Mouse (Mus musculus): Measurements from ENCODE around the gene Zfp865. TPM values are rescaled to one million over a fixed set of nuclear protein-coding genes. Genes with fewer than 3 reads are reported as not detected.
"Not testable (repeated sequence)": the region's sequence is repeated elsewhere in the genome, so short reads cannot be mapped to it uniquely, and the experiment has no call there.

Gene Zfp865
- polyA plus RNA-seq, 1 experiment from 2014 or later, result 7.7 TPM

GRCm38 (mm10) chr7:5059421-5059820, 39.2 kb downstream of the Zfp865 start:
- Histone ChIP-seq H3K4me3 (no peak overlapping the region; the same call in 1 of the 2 replicates), H3K27me3 (ENCODE audit: low read depth, poor library complexity, severe bottlenecking) (peaks cover 48% of the 10 kb centered on the region), H3K27ac (no peak overlapping the region), H3K9me3 (replicated peaks) (no peaks in the 10 kb centered on the region; the same call in 1 of the 2 replicates), H3K36me3 (peaks cover 6% of the 10 kb centered on the region), H3K4me1 (peaks cover 35% of the 10 kb centered on the region)
- DNase-seq (ENCODE audit: low spot score), result no peak
- WGBS, result 91% methylated on average over 12 of the region's 12 CpGs

- peaks cover 12% of the 10 kb centered on the region for H3K36me3 ChIP-seq
- H3K27me3 ChIP-seq (ENCODE audit: low read depth, poor library complexity, severe bottlenecking), result peaks cover 39% of the 10 kb centered on the region
- DNase-seq (ENCODE audit: low spot score), result peak; percentile 83
- H3K27ac ChIP-seq, result peak overlapping the region; percentile 97
- H3K9me3 ChIP-seq (replicated peaks), result no peaks in the 10 kb centered on the region; the same call in 1 of the 2 replicates
- WGBS, result 3% methylated on average over 27 of the region's 27 CpGs
- peak overlapping the region; percentile 65 for H3K4me3 ChIP-seq
- peaks cover 37% of the 10 kb centered on the region for H3K4me1 ChIP-seq
Measured at GRCm38 (mm10) chr7:5060239-5060731, 40.1 kb downstream of the Zfp865 start.

GRCm38 (mm10) chr7:5060944-5061773, 41.0 kb downstream of the Zfp865 start:
- Histone ChIP-seq H3K36me3 (peaks cover 21% of the 10 kb centered on the region), H3K27me3 (ENCODE audit: low read depth, poor library complexity, severe bottlenecking) (peaks cover 30% of the 10 kb centered on the region), H3K9me3 (replicated peaks) (no peaks in the 10 kb centered on the region; the same call in 1 of the 2 replicates), H3K4me1 (peaks cover 44% of the 10 kb centered on the region), H3K4me3 (peak overlapping the region; percentile 65), H3K27ac (peak overlapping the region; percentile 97)
- DNase-seq (ENCODE audit: low spot score), result peak; percentile 93
- WGBS, result under 1% methylated on average over 60 of the region's 60 CpGs

GRCm38 (mm10) chr7:5061774-5062359, 41.7 kb downstream of the Zfp865 start, which contains the start of gene U2af2:
U2af2 (plus strand) TSS chr7:5062143.
- peaks cover 23% of the 10 kb centered on the region for H3K27me3 ChIP-seq (ENCODE audit: low read depth, poor library complexity, severe bottlenecking)
- H3K9me3 ChIP-seq (replicated peaks), result no peaks in the 10 kb centered on the region; the same call in 1 of the 2 replicates
- H3K36me3 ChIP-seq, result peaks cover 28% of the 10 kb centered on the region
- peak within 1 kb of the TSS; percentile 65 for H3K4me3 ChIP-seq
- DNase-seq (ENCODE audit: low spot score), result peak; percentile 98
- H3K27ac ChIP-seq, result peak within 1 kb of the TSS; percentile 97
- peaks cover 39% of the 10 kb centered on the region for H3K4me1 ChIP-seq
- under 1% methylated on average over 63 of the region's 65 CpGs for WGBS

GRCm38 (mm10) chr7:5062360-5063001, 42.3 kb downstream of the Zfp865 start:
- H3K9me3 ChIP-seq (replicated peaks), result no peaks in the 10 kb centered on the region
- H3K4me3 ChIP-seq, result peak overlapping the region; percentile 65
- under 1% methylated on average over 49 of the region's 51 CpGs for WGBS
- peaks cover 34% of the 10 kb centered on the region for H3K36me3 ChIP-seq
- peak; percentile 86 for DNase-seq (ENCODE audit: low spot score)
- H3K27ac ChIP-seq, result peak overlapping the region; percentile 97
- peaks cover 33% of the 10 kb centered on the region for H3K4me1 ChIP-seq
- peaks cover 17% of the 10 kb centered on the region for H3K27me3 ChIP-seq (ENCODE audit: low read depth, poor library complexity, severe bottlenecking)

- WGBS, result 95% methylated on average over 6 of the region's 6 CpGs
Measured at GRCm38 (mm10) chr7:5064886-5065285, 44.7 kb downstream of the Zfp865 start.

GRCm38 (mm10) chr7:5073586-5073985, 53.4 kb downstream of the Zfp865 start:
- no peak for DNase-seq (ENCODE audit: low spot score)
- H3K36me3 ChIP-seq, result peaks cover 98% of the 10 kb centered on the region
- no peaks in the 10 kb centered on the region for H3K4me1 ChIP-seq
- H3K4me3 ChIP-seq, result no peak overlapping the region
- WGBS, result 89% methylated on average over 1 of the region's 1 CpGs
- H3K9me3 ChIP-seq (replicated peaks), result no peaks in the 10 kb centered on the region
- H3K27me3 ChIP-seq (ENCODE audit: low read depth, poor library complexity, severe bottlenecking), result no peaks in the 10 kb centered on the region
- no peak overlapping the region for H3K27ac ChIP-seq

More at GRCm38 (mm10) chr7:5064886-5065285, 44.7 kb downstream of the Zfp865 start:
- H3K4me1 ChIP-seq, result peaks cover 30% of the 10 kb centered on the region
- no peak for DNase-seq (ENCODE audit: low spot score)
- H3K36me3 ChIP-seq, result peaks cover 58% of the 10 kb centered on the region
- no peak overlapping the region for H3K27ac ChIP-seq
- no peaks in the 10 kb centered on the region for H3K27me3 ChIP-seq (ENCODE audit: low read depth, poor library complexity, severe bottlenecking)
- H3K4me3 ChIP-seq, result 0 out of 2 replicates have a peak overlapping the region, but pooled peaks have one; percentile 65
- H3K9me3 ChIP-seq (replicated peaks), result no peaks in the 10 kb centered on the region

- Histone ChIP-seq H3K27me3 (ENCODE audit: low read depth, poor library complexity, severe bottlenecking) (no peaks in the 10 kb centered on the region), H3K9me3 (replicated peaks) (no peaks in the 10 kb centered on the region), H3K36me3 (peaks cover 95% of the 10 kb centered on the region), H3K4me1 (peaks cover 3% of the 10 kb centered on the region; the same call in 1 of the 2 replicates), H3K27ac (no peak overlapping the region), H3K4me3 (no peak overlapping the region)
- 95% methylated on average over 5 of the region's 5 CpGs for WGBS
- no peak for DNase-seq (ENCODE audit: low spot score)
Measured at GRCm38 (mm10) chr7:5074984-5075383, 54.8 kb downstream of the Zfp865 start.

GRCm38 (mm10) chr7:5076931-5077330, 56.8 kb downstream of the Zfp865 start:
- no peak overlapping the region for H3K4me3 ChIP-seq
- no peaks in the 10 kb centered on the region for H3K27me3 ChIP-seq (ENCODE audit: low read depth, poor library complexity, severe bottlenecking)
- no peak for DNase-seq (ENCODE audit: low spot score)
- peaks cover 14% of the 10 kb centered on the region for H3K4me1 ChIP-seq
- WGBS, result 94% methylated on average over 2 of the region's 2 CpGs
- no peak overlapping the region for H3K27ac ChIP-seq
- no peaks in the 10 kb centered on the region for H3K9me3 ChIP-seq (replicated peaks)
- H3K36me3 ChIP-seq, result peaks cover 77% of the 10 kb centered on the region

- peaks cover 14% of the 10 kb centered on the region for H3K4me1 ChIP-seq
- H3K36me3 ChIP-seq, result peaks cover 74% of the 10 kb centered on the region
Measured at GRCm38 (mm10) chr7:5079365-5080009, 59.3 kb downstream of the Zfp865 start.

GRCm38 (mm10) chr7:5080010-5080751, 60.0 kb downstream of the Zfp865 start, which contains the start of gene Epn1:
Epn1 (plus strand) TSS chr7:5080235.
- Histone ChIP-seq H3K36me3 (peaks cover 74% of the 10 kb centered on the region), H3K4me1 (peaks cover 14% of the 10 kb centered on the region), H3K9me3 (replicated peaks) (no peaks in the 10 kb centered on the region), H3K27ac (peak within 1 kb of the TSS; percentile 89), H3K27me3 (ENCODE audit: low read depth, poor library complexity, severe bottlenecking) (no peaks in the 10 kb centered on the region), H3K4me3 (peak within 1 kb of the TSS; percentile 81)
- under 1% methylated on average over 71 of the region's 81 CpGs for WGBS
- DNase-seq (ENCODE audit: low spot score), result peak; percentile 99

More at GRCm38 (mm10) chr7:5079365-5080009, 59.3 kb downstream of the Zfp865 start:
- H3K27me3 ChIP-seq (ENCODE audit: low read depth, poor library complexity, severe bottlenecking); H3K9me3 ChIP-seq (replicated peaks); DNase-seq (ENCODE audit: low spot score): not testable (repeated sequence)
- Histone ChIP-seq H3K27ac (peak overlapping the region; percentile 89; the same call in 1 of the 2 replicates), H3K4me3 (peak overlapping the region; percentile 81)
- 60% methylated on average over 11 of the region's 13 CpGs for WGBS

Data from limb, embryonic 10.5 days (tissue).